Mouse (Mus musculus) heart, postnatal 0 days (tissue): ENCODE measurements around the gene Wdr45. TPM values are rescaled to one million over a fixed set of nuclear protein-coding genes. Genes with fewer than 3 reads are reported as not detected.

Experiments used
- ATAC-seq: fragments of 200-750 bp; cut with Nextera tagmentation; 2 replicates; pipeline ENCODE4 v1.8.0; 2017; ENCODE audit warnings: low read depth, moderate number of reproducible peaks, moderate library complexity; ENCODE audit not compliant: insufficient read depth
- DNase-seq: peaks from one replicate; pipeline ENCODE4 v3.0.0-alpha.2; 2016; ENCODE audit warnings: low spot score
- H3K27ac ChIP-seq: fragments of 300-500 bp; sonication (generic); 2 replicates; pipeline ENCODE4 v1.5.1; 2014; ENCODE audit warnings: low read depth, mild to moderate bottlenecking
- H3K27me3 ChIP-seq: fragments of 300-500 bp; sonication (generic); 2 replicates; pipeline ENCODE4 v1.6.1; 2014; ENCODE audit warnings: low read length, mixed read lengths; ENCODE audit not compliant: control insufficient read depth, insufficient read depth
- H3K36me3 ChIP-seq: fragments of 300-500 bp; sonication (generic); replicated peaks from 2 replicates; pipeline ENCODE4 v1.6.1; 2014; ENCODE audit warnings: low read length, mixed read lengths; ENCODE audit not compliant: control insufficient read depth, insufficient read depth
- H3K4me1 ChIP-seq: fragments of 300-500 bp; sonication (generic); 2 replicates; pipeline ENCODE4 v1.6.1; 2014; ENCODE audit warnings: antibody characterized with exemption; ENCODE audit not compliant: control insufficient read depth, insufficient read depth
- H3K4me2 ChIP-seq: fragments of 300-500 bp; sonication (generic); 2 replicates; pipeline ENCODE4 v1.6.1; 2014; ENCODE audit warnings: low read depth, mild to moderate bottlenecking, low read length, moderate library complexity
- H3K4me3 ChIP-seq: fragments of 300-500 bp; sonication (generic); 2 replicates; pipeline ENCODE4 v1.5.1; 2014; ENCODE audit warnings: low read depth, low read length
- H3K9ac ChIP-seq: fragments of 300-500 bp; sonication (generic); replicated peaks from 2 replicates; pipeline ENCODE4 v1.6.1; 2014; ENCODE audit warnings: low read depth, low read length, mixed read lengths
- H3K9me3 ChIP-seq: fragments of 300-500 bp; sonication (generic); replicated peaks from 2 replicates; pipeline ENCODE4 v1.6.1; 2016; ENCODE audit warnings: low read length; ENCODE audit not compliant: control insufficient read depth
- CTCF ChIP-seq: IDR thresholded peaks from 2 replicates; pipeline ENCODE4 v1.5.1; 2016; ENCODE audit warnings: antibody characterized with exemption, control low read depth, low read depth
- EP300 ChIP-seq: IDR thresholded peaks from 2 replicates; pipeline ENCODE4 v1.6.1; 2016; ENCODE audit warnings: antibody characterized with exemption, low read depth
- WGBS: fragments of 180-500 bp; shearing (Covaris S2); extraction: QIAGEN DNeasy Blood & Tissue Kit; methylation state at CpG from one replicate; pipeline ENCODE4 v1.1.7; 2014; 5-methylcytosine and 5-hydroxymethylcytosine counted together
- polyA plus RNA-seq: library from polyadenylated mRNA; unstranded; fragments of >200 nt; fragmentation: Nextera tagmentation; extraction: Ambion mirVana; gene quantifications from 2 replicates; pipeline ENCODE4 v1.2.1, GENCODE M21; 2015
- total RNA-seq: library from RNA; depleted of rRNA; stranded (reverse); fragments of >200 nt; gene quantifications from 2 replicates; pipeline ENCODE4 v1.2.3, GENCODE M21; 2014; ENCODE audit warnings: low replicate concordance

The Wdr45 gene
- total and polyA plus RNA-seq, 2 experiments from 2014 or later, result 27.1 to 52.7 TPM

DNA sequence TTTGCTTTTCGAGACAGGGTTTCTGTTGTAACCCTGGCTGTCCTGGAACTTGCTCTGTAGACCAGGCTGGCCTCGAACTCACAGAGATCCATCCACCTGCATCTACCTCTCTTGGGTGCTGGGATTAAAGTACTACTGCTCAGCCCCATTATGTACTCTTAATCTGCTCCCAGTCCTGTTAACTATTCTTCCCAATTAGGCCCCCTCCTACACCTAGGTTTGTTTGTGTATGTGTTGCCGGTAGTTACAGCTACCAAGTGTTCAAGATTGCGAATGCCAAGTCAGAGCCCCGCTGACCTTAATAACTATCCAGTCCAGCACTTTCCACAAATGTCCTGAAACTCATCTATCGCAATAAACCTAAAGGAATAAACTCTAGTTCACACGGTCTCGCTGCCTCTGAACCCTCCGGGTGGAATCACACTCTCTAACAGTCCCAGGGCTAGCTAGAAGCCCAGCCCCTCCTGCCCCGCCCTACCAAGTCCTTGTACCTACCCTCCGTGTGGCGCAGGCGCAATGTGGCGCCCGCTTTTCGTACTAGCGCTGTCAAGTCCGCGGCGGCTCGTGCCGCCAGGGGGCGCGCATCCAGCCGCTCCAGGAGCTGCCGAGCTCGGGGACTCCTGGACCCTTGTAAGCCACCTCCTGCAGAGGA is 34.6 kb upstream of the Wdr45 start:
- ATAC-seq, result peak; percentile 96
- 14% methylated on average over 27 of the region's 27 CpGs for WGBS

DNA sequence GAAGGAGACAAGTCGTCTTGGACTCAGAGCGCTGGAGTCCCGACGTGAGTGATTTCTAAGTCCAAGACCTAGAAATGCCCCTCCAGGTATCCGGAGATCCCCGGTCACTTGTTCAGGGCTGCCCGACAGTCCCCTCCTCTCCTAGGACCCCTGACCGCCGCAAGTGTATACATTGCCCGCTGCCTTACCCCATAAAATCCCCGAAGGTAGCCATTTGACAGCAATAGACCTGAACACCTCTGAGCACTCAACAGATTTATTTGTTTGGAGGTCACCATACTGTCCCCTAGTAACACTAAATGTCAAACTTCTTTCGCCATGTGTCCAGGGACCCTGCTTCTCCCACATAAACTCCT is 34.1 kb upstream of the Wdr45 start:
- no peaks in the 10 kb centered on the region for H3K9me3 ChIP-seq
- no peaks in the 10 kb centered on the region for H3K27me3 ChIP-seq
- TF ChIP-seq EP300, result no peak
- TF ChIP-seq CTCF, result no peak
- peak overlapping the region; percentile 40 for H3K4me3 ChIP-seq
- ATAC-seq, result 0 out of 2 replicates have a peak, but pooled peaks have one; percentile 3
- H3K9ac ChIP-seq, result no peak overlapping the region
- no peak for DNase-seq
- H3K36me3 ChIP-seq, result no peaks in the 10 kb centered on the region
- no peaks in the 10 kb centered on the region for H3K4me1 ChIP-seq
- 23% methylated on average over 12 of the region's 12 CpGs for WGBS
- H3K4me2 ChIP-seq, result peak overlapping the region; percentile 62
- H3K27ac ChIP-seq, result no peak overlapping the region

More for the DNA sequence above, 34.6 kb upstream of the Wdr45 start:
- Histone ChIP-seq H3K9me3 (no peaks in the 10 kb centered on the region), H3K27ac (peak overlapping the region; percentile 57), H3K4me1 (0 out of 2 replicates have a peak, but pooled peaks cover under 1% of the 10 kb centered on the region), H3K27me3 (no peaks in the 10 kb centered on the region), H3K4me2 (peak overlapping the region; percentile 62), H3K4me3 (peak overlapping the region; percentile 40), H3K9ac (no peak overlapping the region), H3K36me3 (no peaks in the 10 kb centered on the region)
- peak; percentile 76 for DNase-seq
- TF ChIP-seq EP300 (no peak), CTCF (peak; percentile 66)

DNA sequence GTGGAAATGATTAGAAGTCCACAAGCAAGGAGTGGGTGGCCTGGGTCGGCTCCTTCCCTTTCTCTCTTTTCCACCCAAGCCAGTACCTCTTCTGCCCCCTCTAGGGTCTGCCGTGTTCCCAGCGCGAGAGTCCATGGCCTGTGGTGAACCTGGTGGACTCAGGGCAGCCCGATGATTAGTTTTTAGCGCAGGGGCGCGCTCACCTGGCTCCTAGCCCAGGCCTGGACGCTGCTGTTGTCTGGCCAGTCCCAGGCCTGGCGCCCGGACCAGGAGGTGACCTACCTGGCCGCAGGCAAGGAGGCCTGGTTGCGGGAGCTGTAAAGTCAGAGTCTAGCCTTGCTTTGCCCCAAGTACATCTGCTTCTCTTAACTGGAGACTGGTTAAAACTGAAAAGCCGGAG is 33.3 kb upstream of the Wdr45 start, which contains the start of gene Magix:
Gene Magix, minus strand, starts transcription at position 388 of the 400 bp plus-strand sequence.
- DNase-seq, result no peak

DNA sequence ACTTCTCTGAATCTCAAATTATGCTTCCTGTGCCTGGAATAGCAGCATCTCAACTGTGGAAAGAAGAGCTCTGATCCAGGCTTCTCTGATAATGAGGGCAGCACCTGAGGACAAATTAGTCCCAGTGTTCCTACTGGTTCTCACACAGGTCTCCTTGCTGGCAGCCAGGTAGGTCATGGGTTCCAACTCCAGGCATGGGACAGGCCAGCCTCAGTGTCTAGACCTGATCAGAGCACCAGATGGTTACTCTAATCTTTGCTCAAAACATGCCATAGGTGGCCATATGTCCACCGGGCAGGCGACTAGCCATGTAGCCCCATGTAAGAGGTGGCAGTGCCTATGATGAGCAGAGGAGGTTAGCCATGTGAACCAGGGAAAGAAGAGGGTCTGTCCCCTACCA is 25.8 kb upstream of the Wdr45 start:
- Histone ChIP-seq H3K9ac (no peak overlapping the region), H3K27ac (no peak overlapping the region), H3K4me1 (no peaks in the 10 kb centered on the region), H3K4me2 (no peak overlapping the region), H3K4me3 (no peak overlapping the region), H3K27me3 (no peaks in the 10 kb centered on the region), H3K36me3 (no peaks in the 10 kb centered on the region), H3K9me3 (no peaks in the 10 kb centered on the region)
- 80% methylated on average over 2 of the region's 2 CpGs for WGBS
- no peak for ATAC-seq
- TF ChIP-seq CTCF (no peak), EP300 (no peak)
- no peak for DNase-seq

More for the DNA sequence above, 33.3 kb upstream of the Wdr45 start, which contains the start of gene Magix:
- H3K9ac ChIP-seq, result no peak within 1 kb of the TSS
- 0 out of 2 replicates have a peak within 1 kb of the TSS, but pooled peaks have one; percentile 26 for H3K27ac ChIP-seq
- TF ChIP-seq EP300, result no peak
- TF ChIP-seq CTCF, result no peak
- no peaks in the 10 kb centered on the region for H3K27me3 ChIP-seq
- no peaks in the 10 kb centered on the region for H3K36me3 ChIP-seq
- WGBS, result 43% methylated on average over 14 of the region's 14 CpGs
- H3K4me1 ChIP-seq, result no peaks in the 10 kb centered on the region
- peak within 1 kb of the TSS; percentile 40 for H3K4me3 ChIP-seq
- no peaks in the 10 kb centered on the region for H3K9me3 ChIP-seq
- no peak for ATAC-seq
- peak within 1 kb of the TSS; percentile 62 for H3K4me2 ChIP-seq

DNA sequence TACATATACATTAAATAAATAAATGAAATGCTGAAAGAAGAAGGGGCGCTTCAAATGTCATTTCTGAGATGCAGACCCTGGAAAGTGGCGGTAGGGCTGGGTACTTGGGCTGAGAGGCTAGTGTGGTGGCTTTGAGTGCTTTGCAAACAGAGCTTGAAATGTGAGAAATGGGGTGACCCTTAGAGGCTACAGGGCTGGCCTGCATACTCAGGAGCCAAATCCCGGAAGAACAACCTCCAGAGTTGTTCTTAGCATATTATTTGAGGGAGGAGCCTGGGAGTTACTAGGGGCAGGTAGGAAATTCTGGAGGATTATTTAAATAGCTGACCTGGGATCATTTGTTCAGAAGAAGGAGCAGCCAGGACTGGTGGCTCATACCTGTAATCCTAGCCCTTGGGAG is 23.6 kb upstream of the Wdr45 start:
- H3K27ac ChIP-seq, result no peak overlapping the region
- H3K27me3 ChIP-seq, result no peaks in the 10 kb centered on the region
- 53% methylated on average over 3 of the region's 3 CpGs for WGBS
- TF ChIP-seq EP300 (no peak), CTCF (no peak)
- no peak overlapping the region for H3K4me3 ChIP-seq
- H3K36me3 ChIP-seq, result no peaks in the 10 kb centered on the region
- H3K4me2 ChIP-seq, result no peak overlapping the region
- no peaks in the 10 kb centered on the region for H3K9me3 ChIP-seq
- no peaks in the 10 kb centered on the region for H3K4me1 ChIP-seq
- ATAC-seq, result no peak
- no peak overlapping the region for H3K9ac ChIP-seq
- no peak for DNase-seq

DNA sequence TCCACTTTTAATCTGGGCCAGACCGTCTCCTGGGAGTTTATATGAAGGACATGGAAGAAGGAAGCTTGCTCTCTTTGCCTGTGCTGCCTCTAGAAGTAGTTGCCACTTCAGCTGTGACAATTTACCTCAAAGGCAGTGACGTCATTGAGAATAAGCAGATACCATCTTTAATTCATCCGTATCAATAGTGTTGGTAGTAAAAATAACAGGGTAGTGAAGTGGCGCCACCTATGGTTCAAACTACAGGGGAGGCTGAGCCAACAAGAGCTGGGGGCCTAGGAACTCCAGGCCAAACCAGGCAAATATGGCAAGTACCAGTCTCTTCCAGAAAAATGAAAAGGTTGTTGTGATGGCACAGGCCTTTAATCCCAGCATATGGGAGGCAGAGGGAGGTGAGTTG is 21.3 kb upstream of the Wdr45 start:
- no peaks in the 10 kb centered on the region for H3K27me3 ChIP-seq
- no peaks in the 10 kb centered on the region for H3K36me3 ChIP-seq
- DNase-seq, result peak; percentile 13
- no peaks in the 10 kb centered on the region for H3K4me1 ChIP-seq
- H3K27ac ChIP-seq, result no peak overlapping the region
- WGBS, result 28% methylated on average over 4 of the region's 4 CpGs
- no peak overlapping the region for H3K4me2 ChIP-seq
- no peak for ATAC-seq
- H3K4me3 ChIP-seq, result no peak overlapping the region
- no peaks in the 10 kb centered on the region for H3K9me3 ChIP-seq
- H3K9ac ChIP-seq, result no peak overlapping the region
- TF ChIP-seq CTCF, result peak; percentile 47
- no peak for TF ChIP-seq EP300
